Mouse (Mus musculus): ENCODE results near the gene Arhgap5.
"Not testable (repeated sequence)": the region's sequence is repeated elsewhere in the genome, so short reads cannot be mapped to it uniquely, and the experiment has no call there.

Gene Arhgap5

DNA sequence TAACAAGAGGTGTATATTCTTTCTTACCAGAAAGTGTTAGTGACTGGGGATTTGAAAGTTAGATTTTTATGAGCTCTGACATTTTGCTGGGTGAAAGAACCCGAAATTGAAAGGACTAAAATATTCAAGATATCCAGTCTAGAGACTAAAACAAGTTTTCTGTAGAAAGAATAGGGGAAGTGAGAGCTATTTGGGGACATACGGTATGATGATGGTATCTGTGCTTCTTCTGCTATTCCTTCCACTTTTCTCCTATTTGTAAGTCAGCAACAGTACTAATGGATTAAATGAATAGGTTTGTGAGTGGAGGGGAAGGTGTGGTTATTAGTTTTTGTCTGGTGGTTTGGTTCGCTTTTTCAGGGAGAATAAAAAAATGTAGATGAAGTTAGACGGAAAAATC lies 37.5 kb downstream of the Arhgap5 start:
- no peak for DNase-seq (ENCODE audit: low read depth)

DNA sequence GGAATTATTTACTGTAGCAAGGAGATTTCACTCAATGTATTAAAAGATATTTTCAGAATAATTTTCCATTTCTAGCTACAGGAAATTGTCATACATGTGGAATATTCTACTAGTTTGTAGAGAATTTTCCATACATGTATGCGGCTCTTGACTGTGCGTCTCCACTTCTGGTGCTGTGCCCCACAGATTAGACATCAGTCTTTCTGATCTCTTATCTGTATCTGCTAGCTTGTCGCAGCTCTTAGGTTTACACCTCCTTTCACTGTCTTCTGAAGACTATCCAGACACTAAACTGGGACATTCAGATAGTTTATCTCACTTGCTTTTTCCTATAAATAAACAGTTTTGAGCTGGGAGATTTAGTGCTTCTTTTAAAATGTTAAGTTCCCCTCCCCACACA lies 40.8 kb downstream of the Arhgap5 start:
- DNase-seq (ENCODE audit: low read depth), result no peak

DNA sequence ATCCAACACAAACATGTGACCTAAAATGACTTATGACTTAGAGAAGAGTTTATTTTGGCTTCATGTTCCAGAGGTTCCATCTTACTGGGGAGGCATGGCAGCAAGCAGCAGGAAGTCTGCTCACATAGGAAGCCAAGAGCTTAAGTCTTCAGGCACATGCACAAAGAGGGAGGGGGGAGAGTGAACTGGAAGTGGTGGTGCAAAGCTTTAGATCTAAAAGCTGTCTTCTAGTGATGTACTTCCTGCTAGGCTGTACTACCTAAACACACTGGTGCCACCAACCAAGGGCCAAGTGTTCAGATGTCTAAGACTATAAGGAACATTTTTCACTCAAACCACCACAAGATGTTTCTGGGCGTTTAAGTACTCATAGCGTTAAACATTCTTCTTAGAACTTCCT lies 48.3 kb downstream of the Arhgap5 start:
- DNase-seq (ENCODE audit: low read depth), result peak; percentile 58

DNA sequence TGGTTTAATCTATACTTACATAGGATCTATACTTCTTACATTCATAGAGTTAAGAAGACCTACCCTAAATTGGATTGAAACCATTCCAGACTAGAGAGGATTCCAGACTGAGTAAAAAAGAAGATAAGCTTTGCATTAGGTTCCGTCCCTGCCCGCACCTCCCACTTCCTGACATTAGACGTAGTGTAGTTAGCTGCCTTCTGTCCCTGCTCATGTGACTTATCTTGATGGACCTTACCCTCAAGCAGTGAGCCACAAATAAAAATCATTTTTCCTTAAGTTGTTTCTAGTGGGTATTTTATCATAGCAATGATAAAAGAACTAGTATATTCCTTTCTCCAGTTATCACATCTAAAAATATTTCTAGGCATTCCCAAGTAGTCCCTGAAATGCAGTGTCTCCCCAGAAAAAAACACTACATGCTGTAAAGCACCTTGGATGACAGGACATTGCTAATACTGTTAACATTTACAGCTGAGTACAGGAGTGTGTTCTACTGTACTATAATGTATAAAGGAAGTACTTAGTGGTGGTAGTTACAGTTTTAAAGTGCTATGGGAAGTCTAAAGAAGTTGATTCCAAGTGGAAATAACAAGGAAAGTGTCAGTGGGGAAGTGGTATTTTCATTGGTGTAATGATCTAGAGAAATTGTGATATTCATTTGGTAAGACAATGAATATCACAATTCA lies 51.6 kb downstream of the Arhgap5 start:
- DNase-seq (ENCODE audit: low read depth), result no peak

DNA sequence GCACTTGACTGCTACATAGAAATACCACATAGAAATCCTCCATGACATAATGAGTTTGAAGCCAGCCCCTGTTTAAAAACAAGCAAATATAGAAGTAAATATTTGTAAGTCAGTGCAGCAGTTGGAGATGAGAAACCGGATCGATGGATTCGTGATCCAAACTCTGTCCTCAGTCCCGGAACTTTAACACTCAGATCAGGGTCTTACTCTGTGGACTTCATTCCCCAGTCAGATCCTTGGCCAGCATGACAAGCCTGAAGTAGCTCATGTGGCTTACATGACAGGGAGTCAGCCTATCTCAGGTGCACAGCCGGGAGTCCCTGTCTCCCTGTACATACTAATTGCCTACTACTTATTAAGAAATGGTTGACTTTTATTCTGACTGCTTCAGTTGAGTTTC lies 61.9 kb downstream of the Arhgap5 start:
- DNase-seq (ENCODE audit: low read depth), result no peak

DNA sequence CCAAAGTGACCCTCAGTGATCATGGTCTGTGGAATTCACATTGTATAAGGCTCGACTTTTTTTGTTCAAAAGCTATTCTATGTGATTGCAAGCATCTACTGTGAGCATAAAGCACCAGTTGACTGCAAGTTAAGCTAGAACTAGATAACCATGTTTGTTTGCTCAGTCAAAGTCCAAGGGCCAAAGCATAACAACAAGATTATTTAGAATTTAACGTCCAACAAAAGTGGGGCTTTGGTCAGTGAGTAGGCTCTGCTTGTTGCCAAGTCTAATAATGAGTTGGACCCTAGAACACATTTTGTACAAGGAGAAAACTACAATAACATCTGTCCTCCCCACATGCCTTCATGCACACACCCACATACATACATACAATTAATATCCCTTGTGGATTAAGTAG lies 69.6 kb downstream of the Arhgap5 start:
- no peak for DNase-seq (ENCODE audit: low read depth)

DNA sequence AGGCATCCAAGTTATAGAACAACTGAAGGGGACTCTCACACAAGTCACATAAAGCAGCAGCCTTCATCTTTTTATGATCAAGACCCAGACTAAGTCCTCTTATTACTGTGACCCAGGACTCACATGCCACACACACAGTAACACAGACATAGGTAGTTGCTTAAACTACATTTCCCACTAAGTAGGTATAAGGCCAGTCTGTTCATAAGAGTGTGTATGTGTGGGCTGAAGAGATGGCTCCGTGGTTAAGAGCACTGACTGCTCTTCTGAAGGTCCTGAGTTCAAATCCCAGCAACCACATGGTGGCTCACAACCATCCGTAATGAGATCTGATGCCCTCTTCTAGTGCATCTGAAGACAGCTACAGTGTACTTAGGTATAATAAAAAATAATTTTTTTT lies 82.7 kb downstream of the Arhgap5 start:
- DNase-seq (ENCODE audit: low read depth), result not testable (repeated sequence)

DNA sequence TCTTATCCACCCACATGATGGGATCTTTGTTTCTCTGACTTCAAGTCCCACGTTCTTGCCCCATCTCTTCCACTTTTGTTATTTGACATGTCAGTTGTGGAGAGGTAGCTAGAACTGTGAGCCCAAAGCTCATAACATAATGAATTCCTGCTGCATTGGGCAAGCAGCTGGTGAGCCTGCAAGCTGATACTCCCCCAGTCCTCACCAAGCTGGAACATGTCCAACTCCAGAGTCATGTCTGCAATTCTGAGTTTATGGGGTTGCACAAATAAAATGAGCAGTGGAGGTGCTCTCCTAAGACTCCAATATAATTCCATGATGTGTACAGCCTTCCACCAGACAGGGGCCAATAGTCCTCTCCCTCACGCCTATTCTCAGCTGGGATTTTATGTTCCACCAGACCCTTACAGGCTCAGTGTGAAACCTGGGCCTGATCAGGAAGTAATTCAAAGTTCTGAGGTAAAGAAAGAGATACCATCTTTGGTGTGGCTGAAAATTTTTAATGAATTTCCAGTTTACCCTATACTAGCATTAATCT lies 83.8 kb downstream of the Arhgap5 start:
- no peak for DNase-seq (ENCODE audit: low read depth)

DNA sequence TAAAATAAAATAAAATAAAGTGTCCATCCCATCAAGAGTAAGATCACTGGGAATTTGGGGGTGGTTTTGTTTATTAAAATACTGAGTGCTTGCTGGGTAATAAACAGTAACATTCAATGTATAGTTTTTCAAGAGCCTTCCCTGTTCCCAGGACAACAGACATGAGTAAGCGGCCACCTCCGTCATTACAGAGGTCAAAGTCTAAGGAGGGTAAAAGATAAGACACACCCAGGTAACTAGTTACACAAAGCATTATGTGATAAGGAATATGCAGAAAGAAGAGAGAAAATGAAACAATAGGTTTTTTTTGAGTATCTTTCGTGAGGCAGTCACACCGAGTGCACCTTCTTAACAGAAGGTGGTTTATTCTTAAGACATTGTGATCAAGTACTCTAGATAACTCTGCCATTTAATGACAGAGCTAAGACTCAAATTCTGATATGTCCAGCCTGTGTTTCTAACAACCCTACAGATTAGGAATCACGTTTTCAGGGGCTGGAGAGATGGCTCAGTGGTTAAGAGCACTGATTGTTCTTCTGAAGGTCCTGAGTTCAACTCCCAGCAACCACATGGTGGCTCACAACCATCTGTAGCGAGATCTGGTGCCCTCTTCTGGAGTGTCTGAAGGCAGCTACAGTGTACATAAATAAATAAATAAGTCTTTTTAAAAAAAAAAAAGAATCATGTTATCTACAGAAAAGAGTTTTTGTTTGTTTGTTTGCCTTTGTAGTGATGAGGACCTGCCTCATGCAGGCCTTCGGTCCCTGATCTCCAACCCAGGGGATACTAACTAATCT lies 91.8 kb downstream of the Arhgap5 start:
- DNase-seq (ENCODE audit: low read depth), result no peak

DNA sequence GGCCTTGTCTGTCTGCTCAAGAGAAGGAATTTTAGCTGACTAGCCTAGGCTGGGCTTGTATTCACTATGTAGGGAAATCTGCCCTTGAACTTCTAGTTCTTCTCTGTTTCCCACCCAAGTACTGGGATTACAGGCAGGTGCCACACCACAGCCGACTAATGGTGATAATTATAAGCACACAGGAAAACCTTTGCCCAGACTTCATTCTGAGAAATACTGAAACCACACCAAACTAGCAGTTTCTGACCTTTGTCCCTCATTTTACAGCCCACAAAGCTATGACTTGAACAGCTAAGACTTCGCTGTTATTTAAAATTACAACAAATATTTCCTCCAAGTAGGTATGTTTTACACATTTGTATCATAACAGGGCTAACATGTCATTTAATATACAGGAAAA lies 98.7 kb downstream of the Arhgap5 start:
- no peak for DNase-seq (ENCODE audit: low read depth)

DNA sequence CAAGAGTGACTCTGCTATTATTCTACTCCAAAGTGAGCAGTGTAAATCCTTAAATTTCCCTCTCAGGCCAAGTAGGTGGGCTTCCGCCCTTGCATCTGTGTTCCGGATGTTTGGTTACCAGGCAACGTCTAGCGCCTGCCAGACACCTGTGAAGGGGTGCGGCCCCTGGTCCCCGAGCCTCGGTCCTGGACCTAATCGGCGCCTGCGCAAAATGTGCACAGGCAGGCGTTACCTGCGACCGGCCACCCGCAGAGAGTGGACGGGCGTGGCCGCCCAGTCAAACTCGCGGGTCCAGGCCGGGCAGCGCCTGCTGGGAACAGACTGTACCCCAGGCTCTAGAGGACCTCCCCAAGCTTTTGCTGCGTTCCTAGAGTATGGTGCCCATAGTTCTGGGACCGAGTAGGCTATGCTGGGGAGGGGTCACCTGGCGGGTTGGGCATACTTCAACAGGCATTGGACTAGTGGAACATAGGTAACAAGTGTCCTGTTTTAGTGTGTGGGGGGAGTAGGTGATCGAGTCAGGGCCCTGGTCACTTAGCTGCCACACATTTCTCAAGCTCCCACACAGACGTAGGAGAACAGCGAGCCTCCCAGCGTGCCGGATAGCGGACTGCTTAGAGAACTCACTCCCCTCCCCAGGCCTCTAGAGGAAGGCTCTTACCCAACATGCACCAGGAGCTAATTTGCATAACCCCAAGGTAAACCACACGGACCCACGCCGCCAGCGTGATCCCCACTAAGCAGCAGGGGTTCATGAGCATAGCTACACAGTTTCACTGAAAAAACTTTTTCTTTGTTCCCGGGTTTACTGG lies 99.3 kb downstream of the Arhgap5 start:
- peak; percentile 98 for DNase-seq (ENCODE audit: low read depth)

DNA sequence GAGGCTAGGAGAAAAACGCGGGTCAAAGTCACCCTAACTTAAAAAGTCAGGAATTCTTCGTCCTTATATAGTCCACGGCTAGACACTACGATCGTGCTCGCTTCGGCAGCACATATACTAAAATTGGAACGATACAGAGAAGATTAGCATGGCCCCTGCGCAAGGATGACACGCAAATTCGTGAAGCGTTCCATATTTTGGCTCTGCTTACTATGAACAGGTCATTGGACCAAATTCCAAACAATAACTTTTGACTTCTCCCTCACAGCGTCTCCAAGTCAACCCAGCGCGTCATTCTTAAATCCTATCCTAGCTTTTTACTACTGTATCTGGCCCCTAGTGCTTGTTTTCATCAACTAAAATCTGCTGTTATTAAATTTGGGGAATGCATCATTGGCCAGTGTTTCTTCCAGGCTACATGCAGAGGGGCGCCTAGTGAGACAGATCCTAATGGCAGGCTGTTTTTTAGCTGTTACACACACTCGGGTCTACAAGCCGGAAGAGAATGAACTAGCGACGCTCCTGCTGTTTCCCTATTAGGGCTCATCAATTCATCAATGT lies 100.0 kb downstream of the Arhgap5 start:
- DNase-seq (ENCODE audit: low read depth), result no peak

DNA sequence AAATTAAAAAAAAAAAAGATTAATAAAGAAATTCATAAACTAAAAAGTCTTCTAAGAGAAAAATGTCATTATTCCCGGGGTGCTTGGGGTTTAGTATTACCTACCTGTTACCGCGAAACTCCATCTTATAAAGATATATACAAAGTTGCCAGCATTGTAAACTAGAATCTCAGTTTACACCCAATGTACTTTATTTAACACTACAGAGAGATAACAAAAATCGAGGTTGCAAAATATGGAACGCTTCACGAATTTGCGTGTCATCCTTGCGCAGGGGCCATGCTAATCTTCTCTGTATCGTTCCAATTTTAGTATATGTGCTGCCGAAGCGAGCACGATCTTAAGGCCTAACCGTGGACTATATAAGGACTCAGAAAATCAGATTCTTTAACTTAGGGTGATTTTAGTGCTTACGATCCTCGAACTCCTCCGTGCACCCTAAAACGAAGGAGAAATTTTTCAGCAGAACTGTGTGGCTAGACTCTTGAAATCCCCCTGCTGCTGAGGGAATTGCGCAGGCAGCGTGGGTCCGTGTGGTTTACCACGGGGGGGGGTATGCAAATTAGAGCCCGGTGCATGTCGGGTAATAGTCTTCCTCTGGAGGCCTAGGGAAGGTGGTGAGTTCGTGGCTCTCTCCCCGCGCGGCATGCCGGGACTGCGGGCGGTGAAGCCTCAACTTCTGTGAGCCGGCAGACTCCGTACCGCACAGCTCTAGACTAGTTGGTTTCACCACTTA lies 100.7 kb downstream of the Arhgap5 start:
- peak; percentile 98 for DNase-seq (ENCODE audit: low read depth)

DNA sequence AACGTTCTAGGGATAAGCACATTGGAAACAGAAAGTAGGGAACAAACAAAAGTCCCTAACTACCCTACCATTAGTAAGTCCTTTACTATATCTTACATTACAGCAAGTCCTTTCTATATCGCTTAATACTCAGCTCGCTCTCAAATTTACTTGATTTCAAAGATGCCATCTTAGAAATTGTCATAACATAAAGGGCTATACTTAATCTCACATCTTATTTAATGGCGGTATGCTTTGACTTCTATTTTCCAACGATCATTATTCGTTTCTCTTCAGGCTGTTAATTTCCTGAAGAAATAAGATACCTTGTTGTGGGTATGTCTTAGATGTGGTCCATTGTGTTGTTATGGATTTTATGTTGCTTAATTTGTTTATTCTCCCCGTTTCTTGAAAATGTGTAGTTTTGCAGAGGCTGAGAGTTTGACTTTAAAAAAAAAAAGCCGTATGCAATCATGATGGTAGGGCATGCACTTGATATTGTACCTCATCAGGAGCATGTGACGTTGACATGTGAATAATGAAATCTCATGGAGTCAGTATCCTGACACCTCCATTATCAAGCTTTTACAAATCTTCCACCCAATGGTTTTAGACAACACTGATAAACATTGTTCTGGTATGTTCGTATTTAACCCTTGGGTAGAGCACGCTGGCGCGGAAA lies 101.3 kb downstream of the Arhgap5 start:
- no peak for DNase-seq (ENCODE audit: low read depth)

DNA sequence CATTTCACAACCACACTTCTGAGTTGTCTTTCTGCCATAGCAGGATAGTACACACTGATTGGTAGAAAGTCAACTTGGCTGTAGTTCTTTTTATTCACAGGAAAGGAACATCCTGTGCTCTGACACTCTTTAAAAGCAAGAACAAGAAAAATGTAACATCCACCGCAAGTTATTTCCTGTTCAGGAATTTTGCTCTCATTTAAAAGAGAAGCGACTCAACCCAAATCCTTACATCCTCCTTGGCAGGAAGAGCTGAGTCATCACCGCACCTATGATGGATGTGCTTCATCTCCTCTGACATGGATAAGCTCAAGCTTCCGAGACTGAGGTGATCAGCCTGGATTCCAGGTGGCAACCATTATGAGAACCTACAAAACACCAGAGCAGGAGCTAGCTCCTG lies 103.6 kb downstream of the Arhgap5 start:
- peak; percentile 52 for DNase-seq (ENCODE audit: low read depth)

DNA sequence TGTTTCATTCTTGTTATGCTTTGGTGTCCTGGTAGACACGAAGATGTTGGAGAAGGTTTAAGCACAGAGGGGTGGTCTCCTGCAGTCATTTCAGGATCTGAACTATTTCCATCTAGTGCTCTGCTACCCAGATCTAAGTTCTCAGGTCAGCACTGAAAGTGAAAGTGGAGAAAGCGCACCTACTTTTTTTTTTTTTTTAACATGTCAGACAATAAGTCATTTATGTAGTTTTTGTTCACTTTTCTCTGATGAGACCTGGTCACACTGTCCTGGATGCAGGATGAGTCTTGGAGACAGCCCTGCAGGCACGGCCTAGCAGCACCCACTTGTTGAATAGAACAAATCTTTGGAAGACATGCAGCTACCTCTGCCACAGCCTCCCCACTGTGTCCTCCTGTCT lies 111.9 kb downstream of the Arhgap5 start:
- peak; percentile 38 for DNase-seq (ENCODE audit: low read depth)

DNA sequence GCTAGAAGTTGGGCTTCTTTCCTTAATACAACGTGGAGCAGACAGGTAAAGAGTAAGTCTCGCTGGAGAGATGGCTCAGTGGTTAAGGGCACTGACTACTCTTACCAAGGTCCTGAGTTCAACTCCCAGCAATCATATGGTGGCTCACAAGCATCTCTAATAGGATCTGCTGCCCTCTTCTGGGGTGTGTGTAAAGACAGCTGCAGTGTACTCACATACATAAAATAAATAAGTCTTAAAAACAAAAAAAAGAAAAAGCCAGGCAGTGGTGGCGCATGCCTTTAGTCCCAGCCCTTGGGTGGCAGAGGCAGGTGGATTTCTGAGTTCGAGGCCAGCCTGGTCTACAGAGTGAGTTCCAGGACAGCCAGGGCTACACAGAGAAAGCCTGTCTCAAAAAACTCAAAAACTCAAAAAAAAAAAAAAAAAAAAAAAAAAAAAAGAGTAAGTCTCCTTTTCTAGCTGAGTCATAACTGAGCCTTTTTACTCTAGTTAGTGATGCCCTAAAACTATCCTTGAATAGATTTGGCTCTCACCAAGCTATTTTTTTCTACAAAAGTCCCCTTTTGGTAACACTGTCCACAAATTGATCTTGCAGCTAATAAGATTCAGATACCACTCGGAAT lies 114.8 kb downstream of the Arhgap5 start:
- DNase-seq (ENCODE audit: low read depth), result peak; percentile 43

DNA sequence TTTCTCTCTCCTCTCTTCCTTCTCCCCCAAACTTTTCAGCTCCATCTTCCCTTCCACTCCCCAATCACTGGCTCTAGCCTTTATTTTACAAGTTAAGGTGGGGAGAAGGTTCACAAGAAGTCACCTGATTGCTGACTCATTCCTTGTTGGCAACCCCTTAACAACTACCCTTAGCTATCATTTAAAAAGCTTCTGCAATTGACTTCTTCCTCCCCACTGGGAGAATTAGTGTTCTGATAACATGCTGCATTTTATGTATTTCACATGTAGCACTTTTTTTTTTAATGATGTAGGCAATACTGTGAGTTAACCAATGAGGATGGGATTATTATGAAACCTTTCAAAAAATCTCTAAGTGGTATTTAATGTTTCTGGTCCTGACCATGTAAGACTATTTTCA lies 115.9 kb downstream of the Arhgap5 start:
- DNase-seq (ENCODE audit: low read depth), result no peak
